Mouse (Mus musculus): ENCODE measurements around the gene Lrig3. TPM values are rescaled to one million over a fixed set of nuclear protein-coding genes. Genes with fewer than 3 reads are reported as not detected.
A peak's percentile ranks its signal among the peaks of the same experiment; 100 is the strongest.

Lrig3 gene
- total RNA-seq, 1 experiment, result 33.5 TPM

GRCm38 (mm10) chr10:125989890-125990289 is 23.9 kb downstream of the Lrig3 start:
- Histone ChIP-seq H3K9me3 (ENCODE audit: control insufficient read depth, insufficient read depth, low read depth, low read length) (no peaks in the 10 kb centered on the region), H3K9ac (ENCODE audit: insufficient read depth, low read depth, low read length, poor library complexity, severe bottlenecking) (no peak overlapping the region), H3K27ac (ENCODE audit: insufficient read depth, low read depth, low read length, poor library complexity, severe bottlenecking) (no peak overlapping the region), H3K4me1 (ENCODE audit: control insufficient read depth in 2 of 2, insufficient read depth in 2 of 2, low read length in 2 of 2, poor library complexity in 1 of 2) (peaks cover 0 to 7% of the 10 kb centered on the region in 2 experiments; a peak in 1 of 4 replicates), H3K36me3 (ENCODE audit: control insufficient read depth, insufficient read depth, low read length, poor library complexity, severe bottlenecking) (peaks cover 13% of the 10 kb centered on the region; the same call in 1 of the 2 replicates), H3K4me3 (ENCODE audit: insufficient read depth in 1 of 2, low read depth in 1 of 2, low read length in 2 of 2, poor library complexity in 1 of 2, severe bottlenecking in 1 of 2) (no peak overlapping the region)
- in situ Hi-C loops (cut with MboI; ENCODE audit: low sequenced_read_pairs in 2 of 2, unreplicated experiment in 2 of 2), result no loop called here
- TF ChIP-seq ZNF384 (IDR thresholded peaks at IDR 0.05; ENCODE audit: low read depth, low read length), result no peak
- TF ChIP-seq MAFK (IDR thresholded peaks at IDR 0.05; ENCODE audit: insufficient read depth, low read depth, low read length), result no peak
- no peak for TF ChIP-seq HCFC1 (IDR thresholded peaks at IDR 0.05; ENCODE audit: borderline replicate concordance, insufficient read depth, low read length)
- no peak for TF ChIP-seq CHD2 (IDR thresholded peaks at IDR 0.05; ENCODE audit: low read depth, low read length)
- no peak for TF ChIP-seq ZC3H11A (IDR thresholded peaks at IDR 0.05; ENCODE audit: borderline replicate concordance, low read depth, low read length)
- no peak for DNase-seq (ENCODE audit: low read depth, low spot score)

GRCm38 (mm10) chr10:125990394-125990793 is 24.4 kb downstream of the Lrig3 start:
- no peak overlapping the region for H3K4me3 ChIP-seq (ENCODE audit: insufficient read depth in 1 of 2, low read depth in 1 of 2, low read length in 2 of 2, poor library complexity in 1 of 2, severe bottlenecking in 1 of 2)
- no peak for DNase-seq (ENCODE audit: low read depth, low spot score)
- no peak for TF ChIP-seq ZNF384 (IDR thresholded peaks at IDR 0.05; ENCODE audit: low read depth, low read length)
- no peak for TF ChIP-seq MAFK (IDR thresholded peaks at IDR 0.05; ENCODE audit: insufficient read depth, low read depth, low read length)
- no peak for TF ChIP-seq HCFC1 (IDR thresholded peaks at IDR 0.05; ENCODE audit: borderline replicate concordance, insufficient read depth, low read length)
- TF ChIP-seq CHD2 (IDR thresholded peaks at IDR 0.05; ENCODE audit: low read depth, low read length), result no peak
- TF ChIP-seq ZC3H11A (IDR thresholded peaks at IDR 0.05; ENCODE audit: borderline replicate concordance, low read depth, low read length), result no peak
- H3K27ac ChIP-seq (ENCODE audit: insufficient read depth, low read depth, low read length, poor library complexity, severe bottlenecking), result no peak overlapping the region
- H3K36me3 ChIP-seq (ENCODE audit: control insufficient read depth, insufficient read depth, low read length, poor library complexity, severe bottlenecking), result peaks cover 15% of the 10 kb centered on the region; the same call in 1 of the 2 replicates
- in situ Hi-C loops (cut with MboI; ENCODE audit: low sequenced_read_pairs in 2 of 2, unreplicated experiment in 2 of 2), result no loop called here
- H3K4me1 ChIP-seq (ENCODE audit: control insufficient read depth in 2 of 2, insufficient read depth in 2 of 2, low read length in 2 of 2, poor library complexity in 1 of 2), result peaks cover 0 to 7% of the 10 kb centered on the region in 2 experiments; a peak in 1 of 4 replicates
- H3K9me3 ChIP-seq (ENCODE audit: control insufficient read depth, insufficient read depth, low read depth, low read length), result no peaks in the 10 kb centered on the region
- no peak overlapping the region for H3K9ac ChIP-seq (ENCODE audit: insufficient read depth, low read depth, low read length, poor library complexity, severe bottlenecking)

DNA sequence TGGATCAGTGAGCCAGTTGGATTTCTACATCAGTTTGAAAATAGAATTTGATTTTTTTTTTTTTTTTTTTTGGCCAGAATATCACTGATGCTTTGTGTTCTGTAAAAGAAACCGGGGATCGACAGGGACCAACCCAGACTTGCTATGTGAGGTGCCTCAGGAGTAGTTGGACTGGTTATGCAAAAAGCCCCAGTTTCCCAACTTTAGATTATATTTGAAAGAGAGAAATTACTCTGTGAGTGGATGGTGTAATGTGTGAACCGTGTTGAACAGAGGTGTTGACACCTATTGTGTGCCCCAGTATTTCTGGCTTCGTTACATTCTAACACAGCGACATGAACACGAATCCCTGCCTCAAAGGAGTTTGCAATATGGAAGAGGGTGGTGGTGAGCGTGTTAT is 25.9 kb downstream of the Lrig3 start:
- Histone ChIP-seq H3K27ac (ENCODE audit: insufficient read depth, low read depth, low read length, poor library complexity, severe bottlenecking) (no peak overlapping the region), H3K4me3 (ENCODE audit: insufficient read depth in 1 of 2, low read depth in 1 of 2, low read length in 2 of 2, poor library complexity in 1 of 2, severe bottlenecking in 1 of 2) (no peak overlapping the region), H3K9me3 (ENCODE audit: control insufficient read depth, insufficient read depth, low read depth, low read length) (no peaks in the 10 kb centered on the region), H3K9ac (ENCODE audit: insufficient read depth, low read depth, low read length, poor library complexity, severe bottlenecking) (no peak overlapping the region), H3K36me3 (ENCODE audit: control insufficient read depth, insufficient read depth, low read length, poor library complexity, severe bottlenecking) (peaks cover 20% of the 10 kb centered on the region; the same call in 1 of the 2 replicates), H3K4me1 (ENCODE audit: control insufficient read depth in 2 of 2, insufficient read depth in 2 of 2, low read length in 2 of 2, poor library complexity in 1 of 2) (no peaks in the 10 kb centered on the region; a peak in 1 of 4 replicates)
- no peak for DNase-seq (ENCODE audit: low read depth, low spot score)
- TF ChIP-seq HCFC1 (IDR thresholded peaks at IDR 0.05; ENCODE audit: borderline replicate concordance, insufficient read depth, low read length) (no peak), MAFK (IDR thresholded peaks at IDR 0.05; ENCODE audit: insufficient read depth, low read depth, low read length) (no peak)
- in situ Hi-C loops (cut with MboI; ENCODE audit: low sequenced_read_pairs in 2 of 2, unreplicated experiment in 2 of 2), result no loop called here

- no peak overlapping the region for H3K9ac ChIP-seq (ENCODE audit: insufficient read depth, low read depth, low read length, poor library complexity, severe bottlenecking)
- no peak overlapping the region for H3K4me3 ChIP-seq (ENCODE audit: insufficient read depth in 1 of 2, low read depth in 1 of 2, low read length in 2 of 2, poor library complexity in 1 of 2, severe bottlenecking in 1 of 2)
- H3K4me1 ChIP-seq (ENCODE audit: control insufficient read depth in 2 of 2, insufficient read depth in 2 of 2, low read length in 2 of 2, poor library complexity in 1 of 2), result no peaks in the 10 kb centered on the region; a peak in 1 of 4 replicates
- in situ Hi-C loops (cut with MboI; ENCODE audit: low sequenced_read_pairs in 2 of 2, unreplicated experiment in 2 of 2), result no loop called here
- H3K36me3 ChIP-seq (ENCODE audit: control insufficient read depth, insufficient read depth, low read length, poor library complexity, severe bottlenecking), result peaks cover 15% of the 10 kb centered on the region; the same call in 1 of the 2 replicates
- 0 out of 2 replicates have a peak, but pooled peaks have one; percentile 17 for TF ChIP-seq ZC3H11A (IDR thresholded peaks at IDR 0.05; ENCODE audit: borderline replicate concordance, low read depth, low read length)
- TF ChIP-seq MAFK (IDR thresholded peaks at IDR 0.05; ENCODE audit: insufficient read depth, low read depth, low read length), result no peak
- peak; percentile 47 for DNase-seq (ENCODE audit: low read depth, low spot score)
- H3K9me3 ChIP-seq (ENCODE audit: control insufficient read depth, insufficient read depth, low read depth, low read length), result no peaks in the 10 kb centered on the region
- H3K27ac ChIP-seq (ENCODE audit: insufficient read depth, low read depth, low read length, poor library complexity, severe bottlenecking), result no peak overlapping the region
Observed at GRCm38 (mm10) chr10:125994855-125995254, 28.9 kb downstream of the Lrig3 start.

GRCm38 (mm10) chr10:125995701-125996100 is 29.7 kb downstream of the Lrig3 start:
- Histone ChIP-seq H3K9me3 (ENCODE audit: control insufficient read depth, insufficient read depth, low read depth, low read length) (no peaks in the 10 kb centered on the region), H3K27ac (ENCODE audit: insufficient read depth, low read depth, low read length, poor library complexity, severe bottlenecking) (no peak overlapping the region), H3K4me1 (ENCODE audit: control insufficient read depth in 2 of 2, insufficient read depth in 2 of 2, low read length in 2 of 2, poor library complexity in 1 of 2) (no peaks in the 10 kb centered on the region; a peak in 1 of 4 replicates), H3K9ac (ENCODE audit: insufficient read depth, low read depth, low read length, poor library complexity, severe bottlenecking) (no peak overlapping the region), H3K4me3 (ENCODE audit: insufficient read depth in 1 of 2, low read depth in 1 of 2, low read length in 2 of 2, poor library complexity in 1 of 2, severe bottlenecking in 1 of 2) (no peak overlapping the region), H3K36me3 (ENCODE audit: control insufficient read depth, insufficient read depth, low read length, poor library complexity, severe bottlenecking) (peaks cover 15% of the 10 kb centered on the region; the same call in 1 of the 2 replicates)
- no peak for DNase-seq (ENCODE audit: low read depth, low spot score)
- TF ChIP-seq CHD2 (IDR thresholded peaks at IDR 0.05; ENCODE audit: low read depth, low read length), result no peak
- no peak for TF ChIP-seq ZC3H11A (IDR thresholded peaks at IDR 0.05; ENCODE audit: borderline replicate concordance, low read depth, low read length)
- TF ChIP-seq HCFC1 (IDR thresholded peaks at IDR 0.05; ENCODE audit: borderline replicate concordance, insufficient read depth, low read length), result no peak
- TF ChIP-seq MAFK (IDR thresholded peaks at IDR 0.05; ENCODE audit: insufficient read depth, low read depth, low read length), result no peak
- TF ChIP-seq ZNF384 (IDR thresholded peaks at IDR 0.05; ENCODE audit: low read depth, low read length), result no peak
- in situ Hi-C loops (cut with MboI; ENCODE audit: low sequenced_read_pairs in 2 of 2, unreplicated experiment in 2 of 2), result no loop called here
